ENCODE assay signal across 24 mouse cellular contexts in the genomic region with DNA sequence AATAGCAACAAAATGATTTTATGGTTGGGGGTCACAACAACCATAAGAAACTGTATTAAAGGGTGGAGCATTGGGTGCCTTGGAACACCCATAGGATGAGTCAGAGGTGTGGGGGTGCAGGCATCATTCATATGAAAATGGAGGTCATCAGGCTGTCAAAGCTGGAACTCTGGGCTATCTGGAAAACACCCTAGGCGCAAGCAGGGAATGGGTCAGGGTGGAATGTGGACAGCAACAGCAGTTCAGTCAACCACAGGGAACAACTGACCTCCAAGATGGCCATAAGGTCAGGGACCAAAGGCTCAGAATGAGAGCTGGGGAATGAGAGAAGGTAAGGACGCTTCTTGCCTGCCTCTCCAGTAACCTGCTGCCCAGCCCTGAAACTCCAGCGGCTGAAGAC. TPM values are rescaled to one million over a fixed set of nuclear protein-coding genes. Genes with fewer than 3 reads are reported as not detected.
"Had no signal": no experiment of that assay in that cellular context is flagged by ENCODE, and none has a peak within 500 bp of the region (broad histone marks: within the 10 kb centered on the region; RNA-seq: fewer than 3 reads in every experiment).

No protein-coding gene starts in this region.

- H3K4me3 ChIP-seq: heart, embryonic 10.5 days; heart, embryonic 12.5 days; hindbrain, embryonic 10.5 days; hindbrain, embryonic 12.5 days; intestine, embryonic 15.5 days; layer of hippocampus, adult 2 months; left cerebral cortex, adult 2 months; limb, embryonic 13.5 days; limb, embryonic 15.5 days; liver, embryonic 12.5 days had no signal

- DNase-seq: gastrocnemius, postnatal 14 days; gastrocnemius, postnatal 36 days; heart, adult 18-20 months; heart, postnatal 10 days; heart, postnatal 4 days; kidney, adult 18-20 months; kidney, adult 8-10 months; kidney, postnatal 10 days; kidney, postnatal 25 days; kidney, postnatal 4 days had no signal

- H3K9me3 ChIP-seq: heart, embryonic 10.5 days; heart, embryonic 12.5 days; hindbrain, embryonic 10.5 days; hindbrain, embryonic 12.5 days; intestine, embryonic 15.5 days; limb, embryonic 13.5 days; limb, embryonic 15.5 days; liver, embryonic 12.5 days had no signal

- H3K36me3 ChIP-seq: hindbrain, embryonic 12.5 days had no signal

- ATAC-seq: hindbrain, embryonic 16.5 days; inflammation-experienced regulatory T-cells, adult 6 months; intestine, embryonic 15.5 days; intestine, postnatal 0 days; liver, embryonic 12.5 days had no signal

- H3K27me3 ChIP-seq: heart, embryonic 12.5 days; hindbrain, embryonic 12.5 days; intestine, embryonic 15.5 days; limb, embryonic 15.5 days; liver, embryonic 12.5 days had no signal

RNA-seq across cellular contexts. Expression of a gene that starts 14.4 kb away (rescaled TPM):
- total RNA-seq: liver, adult 2 months had no signal
